Mouse (Mus musculus): ENCODE measurements around the gene Esrrb.

- TF ChIP-seq GATA1 (IDR thresholded peaks at IDR 0.05; ENCODE audit: low read length) (no peak), TAL1 (IDR thresholded peaks at IDR 0.05; ENCODE audit: low read length) (no peak)
These were observed 152.7 kb downstream of the Esrrb start for GRCm38 (mm10) chr12:86513596-86513995.

Measured in erythroblast, embryonic 14.5 days (primary cell).